Mouse (Mus musculus) liver, embryonic 14.5 days (tissue): ENCODE measurements around the gene Coro1c. TPM values are rescaled to one million over a fixed set of nuclear protein-coding genes. Genes with fewer than 3 reads are reported as not detected.
A peak's percentile ranks its signal among the peaks of the same experiment; 100 is the strongest.
"Not testable (repeated sequence)": the region's sequence is repeated elsewhere in the genome, so short reads cannot be mapped to it uniquely, and the experiment has no call there.

Experiments
- ATAC-seq: fragments of 200-750 bp; cut with Nextera tagmentation; 2 replicates; pipeline ENCODE4 v1.8.0; 2017; ENCODE audit warnings: moderate number of reproducible peaks, mild to moderate bottlenecking, moderate library complexity; ENCODE audit not compliant: insufficient read depth
- DNase-seq, 3 experiments: peaks; one replicate each; pipeline ENCODE4 v3.0.0-alpha.2; 2012 to 2013; ENCODE audit warnings: low read depth in 3 of 3, low spot score in 3 of 3
- H3K27ac ChIP-seq: fragments of 300-500 bp; sonication (generic); 2 replicates; pipeline ENCODE4 v1.5.1; 2014; ENCODE audit warnings: moderate library complexity, mild to moderate bottlenecking, control low read depth, inconsistent platforms
- H3K27me3 ChIP-seq: fragments of 300-500 bp; sonication (generic); 2 replicates; pipeline ENCODE4 v1.6.1; 2014; ENCODE audit warnings: mild to moderate bottlenecking, low read length, moderate library complexity; ENCODE audit not compliant: control insufficient read depth, insufficient read depth
- H3K36me3 ChIP-seq: fragments of 300-500 bp; sonication (generic); replicated peaks from 2 replicates; pipeline ENCODE4 v1.6.1; 2014; ENCODE audit warnings: low read depth; ENCODE audit not compliant: control insufficient read depth, insufficient read depth
- H3K4me1 ChIP-seq, 2 experiments: fragments of 200-500 bp in 1 of 2; fragments of 300-500 bp in 1 of 2; sonication (generic) in 1 of 2; replicated peaks; 2 replicates each; pipeline ENCODE4 v1.6.1; 2012 to 2014; ENCODE audit warnings: antibody characterized with exemption in 1 of 2, inconsistent platforms in 1 of 2, low read length in 1 of 2; ENCODE audit not compliant: control insufficient read depth in 2 of 2, insufficient read depth in 2 of 2
- H3K4me2 ChIP-seq: fragments of 300-500 bp; sonication (generic); 2 replicates; pipeline ENCODE4 v1.6.1; 2014; ENCODE audit warnings: low read depth, mild to moderate bottlenecking, control low read depth, moderate library complexity
- H3K4me3 ChIP-seq, 2 experiments: fragments of 200-500 bp in 1 of 2; fragments of 300-500 bp in 1 of 2; sonication (generic) in 1 of 2; 2 replicates each; pipeline ENCODE4 v1.5.1; 2012 to 2014; ENCODE audit warnings: low read depth in 2 of 2, low read length in 2 of 2, mild to moderate bottlenecking in 2 of 2, control low read depth in 1 of 2, inconsistent platforms in 1 of 2, moderate library complexity in 1 of 2; ENCODE audit not compliant: insufficient read depth in 1 of 2
- H3K9ac ChIP-seq: fragments of 300-500 bp; sonication (generic); replicated peaks from 2 replicates; pipeline ENCODE4 v1.6.1; 2014; ENCODE audit warnings: mild to moderate bottlenecking, control low read depth, moderate library complexity
- H3K9me3 ChIP-seq: fragments of 300-500 bp; sonication (generic); 2 replicates; pipeline ENCODE4 v1.6.1; 2016; ENCODE audit warnings: low read length, mixed read lengths; ENCODE audit not compliant: control insufficient read depth
- CTCF ChIP-seq: IDR thresholded peaks from 2 replicates; pipeline ENCODE4 v1.5.1; 2016; ENCODE audit warnings: antibody characterized with exemption, low read depth, control low read depth
- EP300 ChIP-seq: IDR thresholded peaks from 2 replicates; pipeline ENCODE4 v1.6.1; 2016; ENCODE audit warnings: antibody characterized with exemption, low read depth
- WGBS: fragments of 180-500 bp; shearing (Covaris S2); extraction: QIAGEN DNeasy Blood & Tissue Kit; methylation state at CpG from one replicate; pipeline ENCODE4 v1.1.7; 2014; ENCODE audit not compliant: insufficient replicate concordance; 5-methylcytosine and 5-hydroxymethylcytosine counted together
- polyA plus RNA-seq, 2 experiments: library from polyadenylated mRNA; depleted of rRNA in 1 of 2; stranded (reverse) in 1 of 2; unstranded in 1 of 2; fragments of >200 nt; fragmentation: Nextera tagmentation in 1 of 2; extraction: Ambion mirVana in 1 of 2; gene quantifications; 2 replicates each; pipeline versions ENCODE4 v1.2.1 to v1.2.3; 2012 to 2014

The Coro1c gene
- polyA plus RNA-seq, 2 experiments, result 26.2 to 35.6 TPM

GRCm38 (mm10) chr5:113813608-113814007 is 95.0 kb downstream of the Coro1c start:
- 16% methylated on average over 9 of the region's 9 CpGs for WGBS
- Histone ChIP-seq H3K36me3 (no peaks in the 10 kb centered on the region), H3K9me3 (no peaks in the 10 kb centered on the region), H3K27me3 (no peaks in the 10 kb centered on the region), H3K4me1 (0 out of 4 replicates have a peak, but pooled peaks cover 0 to 2% of the 10 kb centered on the region in 2 experiments), H3K27ac (no peak overlapping the region), H3K4me2 (no peak overlapping the region), H3K4me3 (no peak overlapping the region), H3K9ac (no peak overlapping the region)
- ATAC-seq (no peak), DNase-seq (peak in 1 of 3 experiments; percentile 20)
- TF ChIP-seq CTCF (peak; percentile 67), EP300 (no peak)

GRCm38 (mm10) chr5:113812638-113813037 is 95.9 kb downstream of the Coro1c start:
- DNase-seq (no peak), ATAC-seq (no peak)
- H3K27me3 ChIP-seq, result no peaks in the 10 kb centered on the region
- WGBS, result 53% methylated on average over 2 of the region's 2 CpGs
- H3K4me3 ChIP-seq, result no peak overlapping the region
- TF ChIP-seq CTCF (no peak), EP300 (no peak)
- H3K4me1 ChIP-seq, result 0 out of 4 replicates have a peak, but pooled peaks cover 0 to 2% of the 10 kb centered on the region in 2 experiments
- no peak overlapping the region for H3K27ac ChIP-seq
- no peaks in the 10 kb centered on the region for H3K36me3 ChIP-seq
- no peak overlapping the region for H3K4me2 ChIP-seq
- H3K9ac ChIP-seq, result no peak overlapping the region
- H3K9me3 ChIP-seq, result no peaks in the 10 kb centered on the region

- H3K27ac ChIP-seq, H3K4me3 ChIP-seq, H3K36me3 ChIP-seq, H3K27me3 ChIP-seq, H3K9me3 ChIP-seq, H3K9ac ChIP-seq, H3K4me1 ChIP-seq, DNase-seq, ATAC-seq, H3K4me2 ChIP-seq: not testable (repeated sequence)
- WGBS, result 13% methylated on average over 11 of the region's 12 CpGs
- peak; percentile 57 for TF ChIP-seq CTCF
These were observed 96.6 kb downstream of the Coro1c start for GRCm38 (mm10) chr5:113811824-113812420.

GRCm38 (mm10) chr5:113810111-113810510 is 98.4 kb downstream of the Coro1c start:
- Histone ChIP-seq H3K27ac (no peak overlapping the region), H3K36me3 (no peaks in the 10 kb centered on the region), H3K27me3 (no peaks in the 10 kb centered on the region), H3K9me3 (no peaks in the 10 kb centered on the region), H3K4me3 (no peak overlapping the region), H3K4me1 (no peaks in the 10 kb centered on the region), H3K4me2 (no peak overlapping the region), H3K9ac (no peak overlapping the region)
- 64% methylated on average over 4 of the region's 4 CpGs for WGBS
- TF ChIP-seq EP300, result no peak
- TF ChIP-seq CTCF, result no peak
- DNase-seq (no peak), ATAC-seq (no peak)

- TF ChIP-seq EP300 (no peak), CTCF (no peak)
- Histone ChIP-seq H3K27me3 (no peaks in the 10 kb centered on the region), H3K9me3 (no peaks in the 10 kb centered on the region), H3K36me3 (no peaks in the 10 kb centered on the region), H3K27ac (no peak overlapping the region), H3K4me3 (no peak overlapping the region), H3K4me2 (no peak overlapping the region), H3K9ac (no peak overlapping the region), H3K4me1 (no peaks in the 10 kb centered on the region)
- ATAC-seq (no peak), DNase-seq (no peak)
- WGBS, result 45% methylated on average over 2 of the region's 2 CpGs
These were observed 100.4 kb downstream of the Coro1c start for GRCm38 (mm10) chr5:113808177-113808576.
